Mouse (Mus musculus): ENCODE results near the gene Gm14862.

Gene Gm14862

GRCm38 (mm10) chrX:9222412-9223221, 34.1 kb downstream of the Gm14862 start:
- no peak for DNase-seq (ENCODE audit: low read depth, low spot score)

- no peak for DNase-seq (ENCODE audit: low read depth, low spot score)
Measured at GRCm38 (mm10) chrX:9221736-9222135, 35.0 kb downstream of the Gm14862 start.

GRCm38 (mm10) chrX:9221206-9221605, 35.5 kb downstream of the Gm14862 start:
- no peak for DNase-seq (ENCODE audit: low read depth, low spot score)

GRCm38 (mm10) chrX:9219570-9219969, 37.1 kb downstream of the Gm14862 start:
- DNase-seq (ENCODE audit: low read depth, low spot score): no peak

GRCm38 (mm10) chrX:9216244-9216643, 40.5 kb downstream of the Gm14862 start:
- no peak for DNase-seq (ENCODE audit: low read depth, low spot score)

- DNase-seq (ENCODE audit: low read depth, low spot score): no peak
Measured at GRCm38 (mm10) chrX:9205121-9205520, 51.6 kb downstream of the Gm14862 start.

GRCm38 (mm10) chrX:9202781-9203405, 53.8 kb downstream of the Gm14862 start:
- DNase-seq (ENCODE audit: low read depth, low spot score): no peak

- DNase-seq (ENCODE audit: low read depth, low spot score): no peak
Measured at GRCm38 (mm10) chrX:9201954-9202353, 54.7 kb downstream of the Gm14862 start.

Data from retina, adult 2 months (tissue).